ENCODE assay signal across 23 mouse cellular contexts in genomic region chr2:125784392-125784791, GRCm38 (mm10). TPM values are rescaled to one million over a fixed set of nuclear protein-coding genes. Genes with fewer than 3 reads are reported as not detected.
DNase-seq lines count a peak whose midpoint lies in the region; ATAC-seq and TF ChIP-seq lines count a peak whose summit lies in the region.
"Had no signal": no experiment of that assay in that cellular context is flagged by ENCODE, and none has a peak within 500 bp of the region (broad histone marks: within the 10 kb centered on the region; RNA-seq: fewer than 3 reads in every experiment).

No protein-coding gene starts in this region.

- H3K27me3 ChIP-seq in intestine, postnatal 0 days (replicated peaks; ENCODE audit: control insufficient read depth, insufficient read depth, low read length): no peaks in the 10 kb centered on the region
- H3K27me3 ChIP-seq in intestine, embryonic 16.5 days (replicated peaks; ENCODE audit: control insufficient read depth, insufficient read depth, low read length): no peaks in the 10 kb centered on the region
- no peaks in the 10 kb centered on the region for H3K27me3 ChIP-seq in kidney, embryonic 16.5 days (ENCODE audit: insufficient read depth, low read length)
- H3K27me3 ChIP-seq: embryonic facial prominence, embryonic 13.5 days; forebrain, embryonic 12.5 days; heart, embryonic 15.5 days had no signal

- no peak for TF ChIP-seq CTCF in intestine, postnatal 0 days (IDR thresholded peaks at IDR 0.05; ENCODE audit: low read depth)

- peak overlapping the region; percentile 58 for H3K27ac ChIP-seq in intestine, postnatal 0 days (ENCODE audit: low read depth, low read length)
- no peak overlapping the region for H3K27ac ChIP-seq in intestine, embryonic 16.5 days (ENCODE audit: low read length)
- peak overlapping the region; percentile 49; the same call in 1 of the 2 replicates for H3K27ac ChIP-seq in kidney, embryonic 16.5 days (ENCODE audit: low read length)
- H3K27ac ChIP-seq: forebrain, embryonic 12.5 days; heart, adult 2 months; heart, embryonic 15.5 days; hindbrain, embryonic 13.5 days had no signal

- H3K4me2 ChIP-seq in intestine, postnatal 0 days (replicated peaks; ENCODE audit: low read depth): no peak overlapping the region
- H3K4me2 ChIP-seq in intestine, embryonic 16.5 days (ENCODE audit: low read depth, low read length): no peak overlapping the region
- no peak overlapping the region for H3K4me2 ChIP-seq in kidney, embryonic 16.5 days (replicated peaks; ENCODE audit: low read depth, low read length)
- H3K4me2 ChIP-seq: embryonic facial prominence, embryonic 13.5 days; forebrain, embryonic 12.5 days; heart, embryonic 11.5 days; heart, embryonic 15.5 days; hindbrain, embryonic 13.5 days had no signal

- peak; percentile 39; the same call in 1 of the 2 replicates for ATAC-seq in intestine, postnatal 0 days
- no peak for ATAC-seq in intestine, embryonic 16.5 days
- ATAC-seq in kidney, embryonic 16.5 days (ENCODE audit: low FRiP score, low TSS enrichment): no peak
- ATAC-seq: CD4-positive, CD25-positive, alpha-beta regulatory T cell, adult 4 months; forebrain, embryonic 16.5 days had no signal

- H3K4me1 ChIP-seq in intestine, postnatal 0 days (replicated peaks; ENCODE audit: control insufficient read depth, insufficient read depth, low read length): no peaks in the 10 kb centered on the region
- H3K4me1 ChIP-seq in intestine, embryonic 16.5 days (ENCODE audit: control insufficient read depth, insufficient read depth, low read length): peaks cover 10% of the 10 kb centered on the region
- peaks cover 33% of the 10 kb centered on the region for H3K4me1 ChIP-seq in kidney, embryonic 16.5 days (ENCODE audit: insufficient read depth, low read length)

- 60% methylated on average over 4 of the region's 4 CpGs for WGBS in intestine, postnatal 0 days
- WGBS in intestine, embryonic 16.5 days: 73% methylated on average over 4 of the region's 4 CpGs
- WGBS in kidney, embryonic 16.5 days: 31% methylated on average over 4 of the region's 4 CpGs

- H3K36me3 ChIP-seq in intestine, postnatal 0 days (ENCODE audit: control insufficient read depth, insufficient read depth): no peaks in the 10 kb centered on the region
- H3K36me3 ChIP-seq in intestine, embryonic 16.5 days (ENCODE audit: control insufficient read depth, insufficient read depth, low read length): no peaks in the 10 kb centered on the region
- no peaks in the 10 kb centered on the region for H3K36me3 ChIP-seq in kidney, embryonic 16.5 days (ENCODE audit: insufficient read depth, low read length)
- H3K36me3 ChIP-seq: embryonic facial prominence, embryonic 13.5 days; forebrain, embryonic 12.5 days; heart, embryonic 15.5 days; hindbrain, embryonic 13.5 days had no signal

- no peak overlapping the region for H3K4me3 ChIP-seq in intestine, postnatal 0 days (ENCODE audit: low read depth, low read length)
- H3K4me3 ChIP-seq in intestine, embryonic 16.5 days (ENCODE audit: low read length): no peak overlapping the region
- H3K4me3 ChIP-seq in kidney, embryonic 16.5 days (ENCODE audit: low read length): no peak overlapping the region
- H3K4me3 ChIP-seq: embryonic facial prominence, embryonic 13.5 days; forebrain, embryonic 12.5 days; heart, adult 2 months; heart, embryonic 15.5 days; hindbrain, embryonic 13.5 days had no signal

- no peaks in the 10 kb centered on the region for H3K9me3 ChIP-seq in intestine, postnatal 0 days (ENCODE audit: control insufficient read depth)
- H3K9me3 ChIP-seq in intestine, embryonic 16.5 days (ENCODE audit: control insufficient read depth, low read length): no peaks in the 10 kb centered on the region
- H3K9me3 ChIP-seq in kidney, embryonic 16.5 days (ENCODE audit: low read length): no peaks in the 10 kb centered on the region
- H3K9me3 ChIP-seq: embryonic facial prominence, embryonic 13.5 days; forebrain, embryonic 12.5 days; G1E; heart, embryonic 15.5 days; hindbrain, embryonic 13.5 days had no signal

- peak; percentile 67 for DNase-seq in kidney, adult 9 months
- DNase-seq in kidney, postnatal 4 days: no peak
- DNase-seq in adrenal gland, adult 2 months: no peak
- DNase-seq in thymus, postnatal 14 days: no peak
- DNase-seq: adrenal gland, postnatal 10 days; B cell, adult 2 months; cerebellum, adult 11 months; cerebellum, adult 9-11 months; cerebellum, postnatal 36 days; gastrocnemius, postnatal 10 days; heart, adult 2 months; heart, postnatal 14 days had no signal

- no peak overlapping the region for H3K9ac ChIP-seq in intestine, postnatal 0 days (ENCODE audit: low read depth, low read length)
- H3K9ac ChIP-seq in intestine, embryonic 16.5 days (ENCODE audit: low read depth, low read length): no peak overlapping the region
- no peak overlapping the region for H3K9ac ChIP-seq in kidney, embryonic 16.5 days (replicated peaks; ENCODE audit: low read length)
- H3K9ac ChIP-seq: embryonic facial prominence, embryonic 13.5 days; forebrain, embryonic 12.5 days; heart, embryonic 15.5 days; hindbrain, embryonic 13.5 days had no signal

RNA-seq across cellular contexts. Expression of gene Secisbp2l, which starts 1.7 kb away (rescaled TPM):
- polyA plus RNA-seq in intestine, postnatal 0 days (2015; fragmentation: Nextera tagmentation; extraction: Ambion mirVana): 14.4 and 16.7 TPM in 2 replicates
- 11.9 and 12.0 TPM in 2 replicates for polyA plus RNA-seq in intestine, embryonic 16.5 days (2015; fragmentation: Nextera tagmentation; extraction: Ambion mirVana)
- polyA plus RNA-seq in kidney, embryonic 16.5 days (2015; fragmentation: Nextera tagmentation; extraction: Ambion mirVana): 18.5 and 19.7 TPM in 2 replicates
- 10 to 100 TPM; 55.2 to 56.7 TPM for total RNA-seq in adrenal gland, adult 2 months (2021)
- 8.8 and 13.3 TPM in 2 replicates for polyA plus RNA-seq in adrenal gland, adult 2 months (2012; rRNA removed)
